Mouse (Mus musculus) telencephalon, adult 2 months (tissue): ENCODE measurements at regions not wholly inside any gene's neighbourhood (a gene's known extent, or its start where the extent isn't known, plus 50 kb on each side); places are given as distances from the start of the nearest gene placed in this dataset.

Source experiments
- DNase-seq: peaks from one replicate; pipeline ENCODE4 v3.0.0-alpha.2; 2011; ENCODE audit warnings: low read depth, low spot score

- DNase-seq = no peak
Measured at GRCm38 (mm10) chr13:28528898-28529511, 271.7 kb downstream of the Gm11361 start.

- no peak for DNase-seq
Measured at GRCm38 (mm10) chr13:28526299-28526698, 269.0 kb downstream of the Gm11361 start.

- DNase-seq = no peak
Measured at GRCm38 (mm10) chr13:28524411-28524810, 267.1 kb downstream of the Gm11361 start.

- DNase-seq = no peak
Measured at GRCm38 (mm10) chr13:28520127-28520482, 262.8 kb downstream of the Gm11361 start.

GRCm38 (mm10) chr13:28519383-28520126 lies 262.2 kb downstream of the Gm11361 start:
- no peak for DNase-seq

- DNase-seq = no peak
Measured at GRCm38 (mm10) chr13:28517161-28517560, 259.8 kb downstream of the Gm11361 start.

GRCm38 (mm10) chr13:28516636-28517035 lies 259.3 kb downstream of the Gm11361 start:
- DNase-seq = no peak

- DNase-seq = no peak
Measured at GRCm38 (mm10) chr13:28514245-28514644, 256.9 kb downstream of the Gm11361 start.

GRCm38 (mm10) chr13:28513336-28513735 lies 256.0 kb downstream of the Gm11361 start:
- DNase-seq = no peak

GRCm38 (mm10) chr13:28512573-28513334 lies 255.4 kb downstream of the Gm11361 start:
- no peak for DNase-seq

- no peak for DNase-seq
Measured at GRCm38 (mm10) chr13:28508184-28508583, 250.9 kb downstream of the Gm11361 start.

- DNase-seq = no peak
Measured at GRCm38 (mm10) chr13:28507783-28508182, 250.5 kb downstream of the Gm11361 start.

GRCm38 (mm10) chr13:28504340-28504739 lies 247.0 kb downstream of the Gm11361 start:
- DNase-seq = no peak

GRCm38 (mm10) chr13:28502171-28502570 lies 244.8 kb downstream of the Gm11361 start:
- no peak for DNase-seq

GRCm38 (mm10) chr13:28500697-28501096 lies 243.4 kb downstream of the Gm11361 start:
- no peak for DNase-seq

GRCm38 (mm10) chr13:28497483-28497882 lies 240.2 kb downstream of the Gm11361 start:
- DNase-seq = no peak

- no peak for DNase-seq
Measured at GRCm38 (mm10) chr13:28492015-28492414, 234.7 kb downstream of the Gm11361 start.

- DNase-seq = no peak
Measured at GRCm38 (mm10) chr13:28483727-28484126, 226.4 kb downstream of the Gm11361 start.

GRCm38 (mm10) chr13:28481224-28481965 lies 224.1 kb downstream of the Gm11361 start:
- DNase-seq = no peak

GRCm38 (mm10) chr13:28466151-28466550 lies 208.8 kb downstream of the Gm11361 start:
- no peak for DNase-seq

GRCm38 (mm10) chr13:28465187-28465880 lies 208.0 kb downstream of the Gm11361 start:
- no peak for DNase-seq
